Mouse (Mus musculus) layer of hippocampus, adult 11-12 months (tissue): ENCODE data around the gene Fkbp5.
"Not testable (repeated sequence)": the region's sequence is repeated elsewhere in the genome, so short reads cannot be mapped to it uniquely, and the experiment has no call there.

ENCODE experiments used
- DNase-seq: peaks from one replicate; pipeline ENCODE4 v3.0.0; 2022; ENCODE audit warnings: low spot score

Gene Fkbp5

DNA sequence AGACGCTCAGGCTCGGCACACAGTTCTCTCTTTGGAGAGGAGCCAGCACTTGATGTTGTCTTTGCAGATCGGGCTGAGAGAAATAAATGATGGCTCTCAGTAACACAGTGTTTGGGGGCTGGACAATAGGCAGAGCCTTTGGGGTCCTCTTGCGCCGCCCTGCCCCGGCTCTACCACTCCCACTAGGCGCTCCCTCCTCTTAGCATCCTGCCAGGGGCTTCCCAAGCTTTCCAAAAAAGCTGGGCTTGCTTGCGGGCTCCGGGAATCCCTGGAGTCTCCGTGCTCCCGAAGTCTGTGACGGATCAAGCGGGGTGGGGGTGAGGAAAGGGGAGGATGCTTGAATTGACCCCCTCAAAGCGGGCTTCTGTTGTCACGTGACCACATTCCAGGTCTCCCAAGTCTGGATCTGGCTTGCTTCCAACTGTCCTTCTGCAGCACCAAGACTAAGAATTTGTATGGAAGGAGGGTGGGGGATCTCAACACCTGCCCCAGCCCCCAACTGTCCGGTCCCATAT is at the start of gene Fkbp5:
Gene Fkbp5, minus strand, starts transcription at position 87 of the 515 bp plus-strand sequence.
- DNase-seq = peak; percentile 76

DNA sequence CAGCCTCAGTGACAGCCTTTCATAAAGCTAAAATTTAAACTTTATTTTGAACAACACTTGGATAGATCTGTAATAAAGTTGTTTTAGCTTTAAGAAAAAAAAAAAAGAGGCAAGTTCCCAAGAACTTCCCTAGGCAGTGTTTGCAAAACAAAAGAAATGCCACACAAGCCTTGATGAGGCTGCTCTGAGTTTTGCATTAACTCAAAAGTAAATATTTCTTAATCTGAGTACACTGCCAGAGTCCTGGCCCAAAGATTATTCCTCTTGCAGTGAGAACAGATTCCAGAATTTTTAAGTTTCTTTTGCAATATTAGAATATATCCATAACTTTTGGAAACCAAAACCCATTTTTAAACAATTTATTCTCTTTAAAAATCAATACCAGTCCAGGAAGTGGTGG is 47.9 kb upstream of the Fkbp5 start:
- no peak for DNase-seq

DNA sequence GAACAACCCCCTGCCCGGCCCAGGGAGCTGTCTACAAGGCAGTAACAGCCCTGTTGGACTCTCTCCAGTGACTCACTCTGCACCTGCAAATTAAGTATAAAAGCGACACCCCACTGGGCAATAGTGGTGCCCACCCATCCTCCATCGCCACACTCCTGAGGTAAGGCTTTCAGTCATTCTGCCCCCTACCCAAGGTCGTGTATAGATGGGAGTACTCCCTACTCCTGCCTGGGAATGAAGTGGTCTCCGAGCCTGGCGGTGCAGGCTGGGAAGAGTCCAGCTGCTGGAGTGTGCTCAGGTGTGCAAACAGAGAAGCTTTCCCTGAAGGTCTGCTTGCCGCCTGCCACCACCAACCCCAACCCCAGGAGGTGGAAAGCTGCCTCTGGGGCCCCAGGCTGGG is 44.3 kb upstream of the Fkbp5 start:
- no peak for DNase-seq

DNA sequence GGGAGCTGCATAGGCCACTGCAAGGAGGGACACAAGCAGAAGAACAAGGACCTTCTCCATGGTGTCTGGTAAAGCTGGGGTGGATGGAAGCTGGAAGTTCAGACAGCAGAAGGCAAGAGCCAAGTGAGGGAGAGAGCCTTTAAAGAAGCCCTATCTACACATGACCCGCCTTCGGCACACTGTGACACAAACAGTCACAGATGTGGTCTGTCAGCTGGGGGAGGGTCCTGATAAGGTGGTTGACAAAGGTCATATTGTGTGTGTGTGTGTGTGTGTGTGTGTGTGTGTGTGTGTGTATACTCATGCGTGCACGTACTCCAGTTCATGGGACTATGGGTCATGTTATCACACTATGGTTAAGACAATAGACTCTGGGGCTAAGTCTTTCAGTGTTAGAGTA is 43.3 kb upstream of the Fkbp5 start, which contains the start of gene Clps:
Gene Clps, minus strand, starts transcription at position 169 of the 400 bp plus-strand sequence.
- DNase-seq = no peak

DNA sequence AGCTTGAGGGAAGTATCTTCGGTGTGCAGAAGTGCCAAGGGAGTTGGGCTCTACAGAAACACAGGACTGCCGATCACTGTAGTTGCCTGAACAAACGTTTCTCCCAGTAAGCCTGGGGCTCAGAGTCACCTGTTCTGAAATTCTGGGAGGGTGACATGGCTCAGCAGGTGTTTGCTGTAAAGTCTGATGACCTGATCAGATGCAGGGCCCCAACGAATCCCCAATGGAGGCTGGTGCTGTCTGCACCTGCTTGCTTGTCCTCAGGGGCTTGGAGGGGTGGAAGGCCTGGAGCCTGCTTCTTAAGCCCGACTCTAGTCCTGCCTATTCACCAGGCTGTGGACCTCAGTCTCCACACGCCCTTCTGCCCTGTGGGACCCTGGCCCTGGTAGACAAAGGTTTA is 40.4 kb upstream of the Fkbp5 start:
- no peak for DNase-seq

DNA sequence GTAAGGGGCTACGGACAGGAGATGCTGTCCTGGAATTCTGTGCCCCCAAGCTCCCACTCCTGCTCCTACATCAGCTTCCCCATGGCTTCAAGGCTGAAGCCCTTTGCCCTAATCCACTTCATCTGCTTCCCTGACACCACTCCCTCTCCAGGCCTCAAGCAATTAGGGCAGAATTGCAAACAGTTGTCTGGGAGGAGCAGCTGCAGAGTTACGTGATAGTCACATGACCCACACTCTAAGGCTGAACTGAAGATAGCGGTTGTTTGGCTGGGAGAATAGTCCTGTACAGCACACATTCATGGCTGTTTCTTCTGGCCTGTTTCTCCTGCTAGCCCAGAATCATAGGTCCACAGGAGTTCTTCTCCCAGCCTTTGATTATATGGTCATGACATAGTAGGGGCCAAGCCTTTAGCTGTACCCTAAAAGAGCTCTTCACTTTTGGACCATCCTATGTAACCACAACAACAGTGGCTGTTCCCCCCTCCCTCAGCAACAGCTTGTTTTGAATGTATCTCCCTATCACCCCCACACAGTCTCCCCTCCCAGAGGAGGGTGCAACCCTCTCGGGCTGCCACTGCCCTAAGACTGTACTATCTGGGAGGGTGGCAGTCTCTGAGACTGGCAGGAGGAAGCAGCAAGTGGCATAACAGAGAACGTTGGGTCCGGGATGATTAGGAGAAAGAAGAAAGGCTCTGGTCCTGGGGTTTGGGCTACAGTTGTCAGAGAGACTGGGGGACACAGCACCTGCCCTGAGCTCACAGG is 39.5 kb upstream of the Fkbp5 start:
- no peak for DNase-seq

DNA sequence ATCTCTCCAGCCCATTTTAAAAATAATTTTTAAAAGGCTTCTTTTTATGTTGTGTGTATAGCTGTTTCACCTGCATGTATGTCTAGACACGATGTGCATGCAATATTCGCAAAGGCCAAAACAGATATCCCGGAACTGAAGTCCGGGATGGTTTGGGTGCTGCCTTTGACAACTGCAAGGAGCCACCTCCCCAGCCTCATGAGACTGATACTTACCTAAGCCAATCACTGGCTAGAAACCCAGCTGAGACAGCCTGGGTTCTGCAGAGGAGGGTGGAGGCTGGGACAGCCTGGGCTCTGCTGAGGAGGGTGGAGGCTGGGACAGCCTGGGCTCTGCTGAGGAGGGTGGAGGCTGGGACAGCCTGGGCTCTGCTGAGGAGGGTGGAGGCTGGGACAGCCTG is 36.7 kb upstream of the Fkbp5 start:
- DNase-seq = not testable (repeated sequence)

DNA sequence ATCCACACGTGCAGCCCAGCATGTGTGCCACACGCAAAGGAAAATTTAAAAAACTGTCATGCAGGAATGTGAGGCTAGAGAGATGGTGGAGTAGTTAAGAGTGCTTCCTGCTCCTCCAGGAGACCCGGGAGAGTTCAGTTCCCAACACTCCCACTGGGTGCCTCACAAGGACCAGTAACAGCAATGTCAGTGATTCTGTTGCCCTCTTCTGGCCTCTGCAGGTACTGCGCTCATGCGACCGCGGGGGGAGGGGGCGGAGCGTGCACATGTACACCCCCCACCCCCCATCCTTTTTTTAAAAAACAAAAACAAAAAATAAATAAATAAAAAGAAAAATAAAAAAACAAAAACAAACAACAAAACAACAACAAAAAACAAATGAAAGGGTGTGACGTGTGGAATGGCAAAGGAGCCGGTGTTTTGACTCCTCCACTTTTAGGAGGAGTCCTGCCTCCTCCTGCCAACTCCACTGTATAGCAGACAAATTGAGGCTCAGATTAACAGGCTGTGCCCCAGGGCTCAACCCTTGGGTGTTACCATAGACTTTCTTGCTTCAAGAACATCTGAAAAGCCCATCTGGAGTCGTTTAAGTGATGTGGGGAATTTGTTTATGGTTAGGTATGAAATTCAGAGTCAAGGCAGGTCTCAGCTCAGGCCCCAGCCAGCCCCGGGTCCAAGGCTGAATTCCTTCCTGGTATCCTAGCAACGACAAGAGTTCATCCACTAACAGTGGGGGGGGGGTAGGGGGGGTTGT is 35.9 kb upstream of the Fkbp5 start:
- DNase-seq = peak; percentile 77

DNA sequence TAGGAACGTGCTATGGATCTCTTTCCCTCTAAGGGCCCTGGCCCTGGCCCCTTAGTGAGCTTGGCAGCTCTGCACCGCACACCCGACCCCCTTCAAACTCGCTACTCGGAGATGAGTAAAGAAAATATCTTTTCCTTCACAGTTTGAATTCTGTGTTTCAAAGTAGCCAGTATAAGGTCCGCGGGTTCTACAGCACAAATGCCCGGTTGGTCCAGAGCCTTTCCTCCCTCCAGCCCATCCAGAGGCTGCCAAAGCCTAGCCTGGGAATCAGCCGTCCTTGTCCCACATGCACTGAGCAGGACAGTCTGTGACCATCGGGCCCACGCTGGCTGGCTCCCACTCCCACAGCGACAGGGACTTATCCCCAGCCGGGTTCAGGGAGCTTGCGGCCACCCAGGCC is 31.8 kb upstream of the Fkbp5 start, which contains the start of gene Clpsl2:
Gene Clpsl2, plus strand, starts transcription at position 301 of the 400 bp plus-strand sequence.
- no peak for DNase-seq

DNA sequence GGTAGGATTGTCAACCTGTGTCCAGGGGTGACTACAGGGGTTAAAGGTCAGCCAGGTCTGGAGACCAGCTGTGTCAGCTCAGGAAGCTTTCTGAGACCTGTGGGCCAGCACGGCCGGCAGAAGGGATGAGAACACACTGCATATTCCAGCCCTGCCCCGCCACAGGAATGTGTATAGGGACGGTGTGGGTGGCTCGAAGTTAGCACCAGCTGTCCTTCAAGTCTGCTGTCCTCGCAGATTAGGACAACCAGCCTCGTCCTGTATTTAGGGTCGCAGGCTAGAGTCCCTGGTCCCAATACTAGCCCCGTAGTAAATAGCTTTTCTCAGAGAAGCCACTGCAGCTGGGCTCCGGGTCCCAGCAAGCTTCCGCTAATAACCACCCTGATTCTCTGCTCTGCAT is 31.2 kb upstream of the Fkbp5 start:
- no peak for DNase-seq

DNA sequence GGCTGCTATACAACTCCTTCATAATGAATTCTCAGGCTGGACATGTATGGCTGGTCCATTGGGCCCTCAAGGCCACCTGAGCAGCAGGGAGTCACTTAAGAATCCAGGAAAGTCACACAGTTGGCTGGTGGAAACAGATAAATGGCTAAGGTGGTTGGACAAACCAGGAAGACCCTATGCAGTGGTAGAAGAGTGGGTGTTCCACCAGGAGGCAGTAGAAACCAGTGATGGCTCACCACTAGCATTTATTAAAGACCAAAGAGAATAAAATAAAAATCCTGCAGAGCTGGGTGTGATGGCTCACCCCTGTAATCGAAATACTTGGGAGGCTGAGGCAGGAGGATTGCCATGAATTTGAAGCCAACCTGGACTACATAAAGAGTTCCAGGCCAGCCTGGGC is 29.6 kb upstream of the Fkbp5 start:
- DNase-seq = no peak

DNA sequence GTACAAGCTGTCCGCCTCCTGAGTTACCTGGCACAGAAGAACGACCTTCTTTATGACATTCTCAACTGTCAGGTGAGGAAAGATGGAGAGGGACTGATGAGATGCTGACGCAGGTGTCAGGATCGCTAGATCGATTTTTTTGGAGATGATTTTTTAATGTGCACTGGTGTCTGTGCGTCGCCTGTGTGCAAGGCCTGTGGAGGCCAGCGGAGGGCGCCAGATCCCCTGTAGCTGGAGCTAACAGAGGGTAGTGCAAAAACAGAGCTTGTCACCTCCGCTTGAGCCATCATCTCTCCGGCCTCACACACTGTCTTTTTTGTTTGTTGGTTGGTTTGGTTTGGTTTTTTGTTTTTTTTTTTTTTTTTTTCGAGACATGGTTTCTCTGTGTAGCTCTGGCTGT is 20.6 kb upstream of the Fkbp5 start:
- no peak for DNase-seq

DNA sequence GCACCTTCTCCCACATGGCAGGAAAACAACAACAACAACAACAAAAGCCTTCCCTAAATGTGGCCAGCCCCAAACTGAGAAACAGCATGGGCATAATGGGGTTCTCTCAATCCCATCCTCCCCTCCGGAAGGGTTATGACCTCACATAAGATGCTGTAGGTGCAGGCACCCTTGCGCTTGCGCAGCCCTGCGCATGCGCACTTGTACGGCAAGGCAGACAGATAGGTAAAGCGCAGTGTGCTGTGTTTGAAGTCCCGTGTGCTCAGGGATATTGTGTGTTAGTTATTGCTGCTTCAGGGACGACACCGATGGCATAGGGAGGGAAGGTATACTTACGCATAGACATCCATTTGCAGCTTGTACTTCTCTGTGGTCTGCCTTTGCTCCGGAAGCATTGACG is 16.0 kb upstream of the Fkbp5 start:
- no peak for DNase-seq

DNA sequence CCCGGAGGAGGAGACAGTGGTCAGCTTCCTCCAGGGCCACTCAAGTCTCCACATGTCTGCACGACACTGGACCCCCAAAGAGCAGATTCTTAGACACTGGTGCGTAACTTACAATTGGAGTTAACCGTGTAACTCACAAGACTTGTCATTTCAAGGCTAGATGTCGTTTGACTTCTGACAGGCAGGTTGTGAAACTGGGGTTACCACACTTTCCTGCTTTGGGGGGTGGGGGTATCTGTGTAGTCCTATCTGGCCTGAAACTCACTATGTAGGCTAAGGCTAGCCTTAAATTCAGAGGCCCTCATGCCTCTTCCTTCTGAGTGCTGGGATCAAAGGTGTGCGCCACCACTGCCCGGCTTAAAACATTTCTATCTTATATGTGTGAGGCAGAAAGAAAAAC is 15.2 kb upstream of the Fkbp5 start:
- no peak for DNase-seq

DNA sequence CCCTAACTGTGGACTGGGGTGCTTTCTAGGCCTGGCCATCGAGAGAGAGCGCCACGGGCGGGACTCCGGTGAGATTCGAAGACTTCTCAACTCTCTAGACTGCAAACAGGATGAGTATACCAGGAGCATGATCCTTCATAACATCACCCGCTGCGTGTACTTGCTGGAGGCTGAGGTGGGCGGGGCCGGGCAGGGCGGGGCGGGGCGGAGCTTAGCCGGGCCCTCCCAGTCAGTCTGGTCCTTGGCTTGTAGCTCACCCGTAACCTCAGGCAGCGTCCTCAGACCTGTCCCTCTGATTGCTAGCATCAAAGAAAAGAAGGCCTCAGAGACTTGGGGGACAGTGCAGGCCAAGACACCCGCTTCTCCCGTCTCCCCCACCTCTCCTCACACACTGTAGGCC is 14.6 kb upstream of the Fkbp5 start:
- DNase-seq = no peak

DNA sequence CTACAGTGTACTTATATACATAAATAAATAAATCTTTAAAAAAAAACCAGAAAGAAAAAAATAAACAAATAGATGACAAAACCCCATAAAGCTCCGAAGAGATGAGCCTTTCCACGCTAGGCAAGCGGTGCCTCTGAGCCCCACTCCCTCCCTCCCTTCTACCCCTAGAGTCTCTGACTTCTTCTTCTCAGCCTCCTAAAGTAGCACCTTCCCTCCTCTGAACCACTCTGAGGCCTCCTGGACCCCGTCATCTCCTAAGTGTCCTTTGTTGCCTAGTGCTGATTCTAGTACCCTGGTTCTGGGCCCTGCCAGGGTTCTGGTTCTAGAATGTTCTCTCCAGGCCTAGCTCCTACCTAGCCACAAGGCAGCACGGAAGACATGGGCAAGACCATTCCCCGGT is 13.2 kb upstream of the Fkbp5 start, which contains the start of gene Armc12:
Gene Armc12, plus strand, starts transcription at position 301 of the 400 bp plus-strand sequence.
- no peak for DNase-seq

DNA sequence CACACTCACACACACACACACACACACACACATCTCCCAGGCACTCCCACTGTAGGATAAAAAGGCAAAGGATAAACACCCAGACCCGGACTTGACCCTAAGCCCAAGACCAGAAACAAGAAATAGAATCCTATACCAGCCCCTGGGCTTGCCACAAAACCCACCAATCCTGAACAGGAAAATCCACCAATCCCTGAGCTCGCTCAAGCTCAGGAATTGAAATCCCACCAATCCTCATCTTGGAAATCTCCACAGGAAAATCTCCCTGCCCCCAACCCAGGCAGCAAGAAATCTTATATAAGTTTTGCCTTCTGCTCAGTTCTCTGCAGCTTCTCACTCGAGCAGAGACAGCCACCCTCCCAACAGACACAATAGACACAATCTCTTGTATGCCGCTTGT is 11.8 kb upstream of the Fkbp5 start:
- DNase-seq = no peak

DNA sequence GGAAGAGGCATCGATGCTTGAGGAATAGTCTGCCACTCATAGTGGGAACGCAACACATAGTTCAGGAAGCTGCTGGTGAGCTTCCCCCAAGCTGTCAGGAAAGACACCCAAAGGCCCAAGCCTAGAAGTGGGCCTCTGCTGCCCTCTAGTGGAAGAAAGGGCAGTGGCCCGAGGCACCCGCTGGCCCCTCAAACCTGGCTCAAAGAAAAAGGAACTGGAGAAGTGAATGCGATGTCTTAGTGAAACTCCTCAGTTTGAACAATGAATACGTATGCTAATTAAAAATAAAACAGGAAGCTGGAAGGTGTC is 10.7 kb upstream of the Fkbp5 start:
- peak; percentile 90 for DNase-seq

DNA sequence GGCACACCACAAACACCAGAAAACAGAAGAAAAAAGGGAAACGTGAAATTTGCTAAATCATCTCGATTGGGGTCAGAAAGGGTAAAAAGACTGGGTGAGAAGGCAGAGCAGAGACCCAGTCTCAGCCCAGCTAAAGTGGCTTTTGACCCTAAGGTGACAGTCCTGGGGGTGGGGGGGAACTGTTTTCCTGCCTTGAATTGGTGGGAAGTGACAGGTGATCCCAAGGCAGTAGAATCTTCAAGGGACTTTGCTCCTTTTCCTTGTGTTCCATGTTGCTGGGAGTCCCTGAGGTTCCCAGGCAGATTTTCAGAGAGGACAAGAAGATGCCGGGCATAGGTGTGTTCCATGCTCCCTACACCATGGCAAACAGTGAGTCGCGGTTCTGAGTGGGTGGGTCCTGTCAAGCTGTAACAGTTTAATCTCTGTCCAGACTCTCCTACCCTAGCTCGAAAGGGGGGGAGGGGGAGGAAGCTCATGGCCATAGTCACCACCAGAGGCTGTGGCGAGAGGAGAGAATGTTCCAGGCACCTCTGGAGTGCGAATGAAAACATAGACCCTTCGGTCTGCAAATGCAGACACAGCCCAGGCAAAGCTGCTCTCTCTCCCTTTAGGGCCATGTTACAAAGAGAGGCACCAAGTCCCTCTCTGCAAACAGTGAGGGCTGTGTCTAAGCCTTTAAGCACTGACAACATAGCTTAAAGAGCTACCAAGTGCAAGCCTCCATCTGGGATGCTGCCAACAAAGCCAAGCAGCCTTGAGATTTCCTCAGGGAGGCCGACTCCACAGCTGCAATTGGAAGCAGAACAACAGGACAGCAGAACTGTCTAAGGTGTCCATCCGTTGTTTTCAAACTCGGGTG is 10.1 kb upstream of the Fkbp5 start:
- no peak for DNase-seq

DNA sequence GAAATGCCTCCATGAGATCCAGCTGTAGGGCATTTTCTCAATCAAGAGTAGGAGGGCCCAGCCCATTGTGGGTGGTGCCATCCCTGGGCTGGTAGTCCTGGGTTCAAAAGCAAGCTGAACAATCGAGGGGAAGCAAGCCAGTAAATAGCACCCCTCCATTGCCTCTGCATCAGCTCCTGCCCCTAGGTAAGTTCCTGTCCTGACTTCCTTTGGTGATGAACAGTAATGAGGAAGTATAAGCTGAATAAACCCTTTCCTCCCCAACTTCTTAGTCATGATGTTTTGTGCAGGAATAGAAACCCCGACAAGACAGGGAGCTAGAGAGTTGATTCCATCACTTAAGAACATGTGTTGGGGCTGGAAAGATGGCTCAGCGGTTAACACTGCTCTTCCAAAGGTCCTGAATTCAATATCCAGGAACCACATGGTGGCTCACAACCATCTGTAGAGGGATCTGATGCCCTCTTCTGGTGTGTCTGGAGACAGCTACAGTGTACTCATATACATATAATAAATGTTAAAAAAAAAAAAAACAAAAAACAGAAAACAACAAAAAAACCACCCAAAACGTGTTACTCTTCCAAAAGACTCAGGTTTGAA is 7.6 kb upstream of the Fkbp5 start:
- DNase-seq = no peak

DNA sequence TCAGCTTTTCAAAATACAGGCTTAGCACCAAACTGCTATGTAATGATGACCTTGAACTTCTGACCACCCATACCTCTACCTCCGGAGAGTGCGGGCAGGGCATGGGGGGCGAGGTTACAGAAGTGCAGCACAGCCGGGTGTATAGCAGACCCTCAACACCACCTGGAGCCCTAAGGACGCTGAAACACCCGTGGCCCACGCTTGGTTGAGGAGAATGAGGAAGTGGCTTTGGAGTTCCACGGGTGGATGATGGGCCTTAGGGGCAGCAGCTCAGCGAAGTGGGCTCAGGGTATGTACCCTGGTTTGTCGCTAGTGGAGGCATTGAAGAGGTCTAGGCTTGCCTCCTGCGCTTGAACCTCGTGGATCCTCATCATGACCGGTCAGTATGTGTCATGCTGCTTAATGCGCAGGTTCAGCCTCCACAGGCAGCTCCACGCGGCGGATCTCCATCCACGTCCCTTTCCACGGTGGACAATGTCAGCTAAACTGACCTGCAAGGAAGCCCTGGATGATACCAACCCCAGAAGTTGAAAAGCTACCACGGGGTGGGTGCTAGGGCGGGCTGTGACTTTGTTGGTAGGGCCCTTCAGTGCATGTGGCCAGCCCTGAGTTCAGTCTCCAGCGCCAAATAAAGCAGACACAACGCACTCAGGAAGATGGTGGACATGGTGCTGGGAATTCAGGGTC is 6.8 kb upstream of the Fkbp5 start:
- DNase-seq = no peak
